Mouse (Mus musculus) heart, adult 2 months (tissue): ENCODE data around the gene Olfr808.

Source experiments
- CTCF ChIP-seq: fragments of 200-600 bp; IDR thresholded peaks from 2 replicates; pipeline ENCODE4 v1.8.1; 2022; ENCODE audit warnings: antibody characterized with exemption, mild to moderate bottlenecking, moderate library complexity
- EP300 ChIP-seq: fragments of 200-500 bp; IDR thresholded peaks from 2 replicates; pipeline ENCODE4 v1.6.1; 2011; ENCODE audit warnings: low read depth, low read length, control low read depth; ENCODE audit not compliant: insufficient read depth
- POLR2A ChIP-seq: fragments of 200-500 bp; IDR thresholded peaks from 2 replicates; pipeline ENCODE4 v1.6.1; 2011; ENCODE audit warnings: mild to moderate bottlenecking, low read depth, low read length, control low read depth; ENCODE audit not compliant: insufficient read depth

DNA sequence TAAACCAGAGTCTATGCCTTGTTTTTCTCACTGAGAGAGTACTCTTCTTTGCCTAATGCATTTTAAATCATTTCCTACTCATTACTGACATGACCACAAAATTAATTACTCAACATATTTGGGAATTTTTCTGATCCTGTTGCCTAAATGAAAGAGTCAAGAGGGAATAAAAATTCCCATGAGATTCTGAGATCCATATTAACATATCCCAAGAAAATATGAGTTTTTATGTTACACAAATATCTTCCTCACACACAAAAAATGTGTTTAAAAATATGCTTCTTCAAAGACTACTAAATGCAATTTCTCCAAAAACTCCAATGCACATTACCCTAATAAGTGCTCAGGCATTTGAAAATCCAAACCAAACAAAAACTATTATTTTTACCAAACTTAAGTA lies 29.5 kb downstream of the Olfr808 start, which contains the start of gene Olfr810:
- no peak for TF ChIP-seq EP300
- TF ChIP-seq CTCF: no peak
- no peak for TF ChIP-seq POLR2A
